Mouse (Mus musculus): ENCODE results near the gene Gm11214. TPM values are rescaled to one million over a fixed set of nuclear protein-coding genes. Genes with fewer than 3 reads are reported as not detected.

The Gm11214 gene
- polyA plus RNA-seq (2012; ENCODE audit: low replicate concordance) = not detected in 2 replicates

DNA sequence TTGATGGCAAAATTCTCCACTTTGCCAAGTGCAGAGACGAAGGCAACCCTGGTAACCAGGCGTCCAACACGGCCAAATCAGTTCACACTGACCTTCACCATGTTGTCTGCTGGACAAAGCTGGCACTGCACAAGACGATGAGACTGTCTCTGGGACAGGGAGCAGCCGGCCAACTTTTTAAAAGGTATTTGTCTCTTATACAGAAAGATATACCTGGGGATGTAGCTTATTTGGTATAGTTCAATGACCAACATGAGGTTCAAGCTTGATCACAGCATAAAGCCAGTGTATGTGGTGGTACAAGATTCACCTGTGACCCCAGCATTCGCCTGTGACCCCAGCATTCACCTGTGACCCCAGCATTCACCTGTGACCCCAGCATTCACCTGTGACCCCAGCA lies at the start of gene Gm11214:
Gene Gm11214 (minus strand): TSS at position 101 of the 400 bp plus-strand sequence.

DNA sequence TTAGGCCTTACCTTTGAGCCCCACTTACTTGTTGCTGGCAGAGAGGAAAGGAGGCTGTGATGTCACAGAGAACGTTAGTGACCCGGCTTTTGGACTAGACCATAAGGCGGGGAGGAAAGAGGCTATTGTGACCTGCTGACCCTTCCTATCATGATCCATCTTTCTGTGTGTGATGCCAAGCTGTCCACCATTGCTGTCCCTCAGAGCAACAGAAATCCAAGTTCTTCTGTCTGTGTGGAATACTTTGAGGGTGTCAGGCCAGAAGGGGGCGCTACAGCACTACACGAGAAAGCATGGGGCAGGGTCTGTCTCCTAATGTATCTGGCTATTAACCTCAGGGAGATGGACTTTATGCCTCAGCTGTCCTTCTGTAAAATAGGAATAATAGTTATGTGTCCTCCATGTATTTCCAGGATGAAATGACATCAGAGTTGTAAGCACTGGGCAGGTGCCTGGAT lies 40.8 kb downstream of the Gm11214 start, which contains the start of gene Tex48:
Gene Tex48 (minus strand): TSS at position 51 of the 458 bp plus-strand sequence.

Other genes starting within 250 kb of the Gm11214 start
- 13.1 and 26.2 TPM in 2 replicates for gene Whrn, start 167.4 kb downstream of the Gm11214 start, polyA plus RNA-seq (2012; ENCODE audit: low replicate concordance)
- 29.3 and 42.7 TPM in 2 replicates for gene Atp6v1g1, start 118.6 kb downstream of the Gm11214 start, polyA plus RNA-seq (2012; ENCODE audit: low replicate concordance)
- gene Tmem268, start 104.6 kb downstream of the Gm11214 start, polyA plus RNA-seq (2012; ENCODE audit: low replicate concordance) = 8.9 and 10.3 TPM in 2 replicates
- gene Gm11213, start 58.1 kb downstream of the Gm11214 start, polyA plus RNA-seq (2012; ENCODE audit: low replicate concordance) = not detected in 2 replicates
- gene Tex48, start 41.0 kb downstream of the Gm11214 start, polyA plus RNA-seq (2012; ENCODE audit: low replicate concordance) = not detected in 2 replicates
- gene Tnfsf15, start 81.7 kb upstream of the Gm11214 start, polyA plus RNA-seq (2012; ENCODE audit: low replicate concordance) = 0.07 and 0.11 TPM in 2 replicates
- 0.22 and 0.33 TPM in 2 replicates for gene Tnfsf8, start 198.0 kb upstream of the Gm11214 start, polyA plus RNA-seq (2012; ENCODE audit: low replicate concordance)

Data from leukemia stem cell, adult 10-12 weeks (primary cell).